In the genomic region with DNA sequence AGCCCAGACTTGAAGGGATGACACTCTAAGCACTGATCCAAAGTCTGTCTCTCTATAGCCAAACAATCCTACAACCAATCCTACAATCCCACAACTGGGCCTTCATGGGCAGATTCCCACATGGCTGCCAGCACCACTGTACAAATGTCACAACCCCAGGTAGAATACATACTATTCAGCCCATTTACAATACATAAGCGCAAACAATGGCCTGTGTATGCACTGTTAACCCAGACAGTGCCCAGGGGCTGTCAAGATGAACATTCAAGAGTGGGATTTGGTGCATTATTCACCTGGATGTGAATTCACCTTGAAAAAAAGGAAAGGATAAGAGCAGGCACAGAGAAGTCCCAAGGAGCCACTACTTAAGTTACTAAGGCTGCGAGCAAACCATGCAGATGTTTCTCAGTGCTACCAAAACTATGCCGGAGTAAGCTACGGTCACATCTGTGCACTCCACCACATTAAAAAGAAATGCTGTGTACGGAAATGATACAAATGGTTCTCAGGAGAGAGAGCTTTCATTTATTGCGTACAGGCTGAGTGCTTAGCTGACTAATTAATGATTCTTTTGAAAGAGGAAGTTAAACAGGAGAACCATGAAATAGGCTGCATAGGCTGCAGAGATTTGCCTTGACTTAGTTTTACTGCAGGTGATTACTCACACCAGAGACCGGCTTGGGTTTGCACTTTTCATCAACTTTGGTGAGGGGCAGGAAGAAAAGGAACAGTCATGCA, we compare ENCODE assay signal across 9 mouse cellular contexts.
A peak's percentile ranks its signal among the peaks of the same experiment; 100 is the strongest.
DNase-seq lines count a peak whose midpoint lies in the region; ATAC-seq and TF ChIP-seq lines count a peak whose summit lies in the region.
"Had no signal": no experiment of that assay in that cellular context is flagged by ENCODE, and none has a peak within 500 bp of the region (broad histone marks: within the 10 kb centered on the region; RNA-seq: fewer than 3 reads in every experiment).

No protein-coding gene starts in this region.

- WGBS in liver, adult 2 months, result 91% methylated on average over 7 of the region's 7 CpGs

- no peaks in the 10 kb centered on the region for H3K4me1 ChIP-seq in liver, adult 2 months (ENCODE audit: control insufficient read depth, insufficient read depth, low read length)
- H3K4me1 ChIP-seq: liver, embryonic 13.5 days had no signal

- no peak overlapping the region for H3K4me3 ChIP-seq in liver, adult 2 months (ENCODE audit: insufficient read depth, low read depth, low read length)
- H3K4me3 ChIP-seq: liver, embryonic 13.5 days had no signal

- TF ChIP-seq CTCF in liver, adult 2 months (IDR thresholded peaks at IDR 0.05; ENCODE audit: low read depth, low read length), result no peak

- peak; percentile 49 for ATAC-seq in activated CD4-positive, CD25-positive, alpha-beta regulatory T cell, adult 4 months
- ATAC-seq in frontal cortex, adult (ENCODE audit: low TSS enrichment), result no peak

- peak; percentile 6 for DNase-seq in liver, adult 2 months (ENCODE audit: extremely low read depth, low read depth, low spot score)
- DNase-seq in liver, result no peak
- DNase-seq in induced T-regulatory cell, adult 2 months (ENCODE audit: low read depth), result peak; percentile 58
- DNase-seq in natural killer cell, adult 2 months (ENCODE audit: low spot score in 2 of 2), result peak; percentile 5 to 46
- DNase-seq in cerebellum, adult 8-10 months, result no peak
- DNase-seq: cerebellum, postnatal 25 days; liver, embryonic 13.5 days had no signal

- H3K79me2 ChIP-seq in liver, adult 2 months (ENCODE audit: control insufficient read depth, insufficient read depth, low read length), result no peaks in the 10 kb centered on the region

- no peak for TF ChIP-seq POLR2A in liver, adult 2 months (IDR thresholded peaks at IDR 0.05; ENCODE audit: extremely low read depth, insufficient read depth, low read length)

- H3K36me3 ChIP-seq in liver, adult 2 months (ENCODE audit: control insufficient read depth, insufficient read depth, low read length), result no peaks in the 10 kb centered on the region
- H3K36me3 ChIP-seq: liver, embryonic 13.5 days had no signal

- no peak overlapping the region for H3K9ac ChIP-seq in liver, adult 2 months (ENCODE audit: low read depth, low read length)
- H3K9ac ChIP-seq: liver, embryonic 13.5 days had no signal

- H3K27ac ChIP-seq in liver, adult 2 months (replicated peaks; ENCODE audit: insufficient read depth, low read depth, low read length), result no peak overlapping the region
- H3K27ac ChIP-seq: liver, embryonic 13.5 days had no signal

- H3K27me3 ChIP-seq in liver, adult 2 months (ENCODE audit: control insufficient read depth, insufficient read depth, low read length), result no peaks in the 10 kb centered on the region
- H3K27me3 ChIP-seq: liver, embryonic 13.5 days had no signal

Comparison
In these comparisons a context has a peak if more than half of its experiments do, and no peak if none do; other contexts are left out.
1. DNase-seq: peak in liver, adult 2 months (single experiment), induced T-regulatory cell, adult 2 months (single experiment) and natural killer cell, adult 2 months (2 of 2); none in liver (single experiment) and cerebellum, adult 8-10 months (single experiment).